Mouse (Mus musculus) small intestine, adult 2 months (tissue): ENCODE measurements at regions not wholly inside any gene's neighbourhood (a gene's known extent, or its start where the extent isn't known, plus 50 kb on each side); places are given as distances from the start of the nearest gene placed in this dataset.

ENCODE experiments used
- CTCF ChIP-seq: fragments of 200-500 bp; IDR thresholded peaks from 2 replicates; pipeline ENCODE4 v1.5.1; 2012; ENCODE audit warnings: low read depth, mild to moderate bottlenecking, control low read depth, inconsistent platforms, low read length, moderate library complexity, mixed read lengths; ENCODE audit not compliant: insufficient replicate concordance, insufficient read length; ENCODE audit errors: extremely low read depth
- POLR2A ChIP-seq: fragments of 200-500 bp; IDR thresholded peaks from 2 replicates; pipeline ENCODE4 v1.6.1; 2012; ENCODE audit warnings: low read depth, mild to moderate bottlenecking, control low read depth, inconsistent platforms, low read length, moderate library complexity

DNA sequence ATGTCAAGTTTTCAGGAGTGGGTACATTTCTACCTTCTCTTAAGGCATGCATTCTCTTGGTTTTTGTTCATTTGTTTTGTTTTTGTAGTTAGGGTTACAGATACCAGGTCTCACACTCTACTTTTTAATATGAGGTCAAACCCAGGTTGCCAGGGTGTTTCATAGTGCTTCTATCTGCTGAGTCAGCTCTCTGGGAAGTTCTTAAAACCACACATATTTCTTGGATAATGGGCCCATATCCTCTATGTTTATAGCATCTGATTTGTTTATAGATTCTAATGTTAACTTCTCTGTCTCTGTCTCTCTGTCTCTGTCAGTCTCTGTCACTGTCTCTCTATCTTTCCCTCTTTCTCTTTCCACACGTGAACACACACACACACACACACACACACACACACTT lies 114.6 kb upstream of the Cyyr1 start:
- no peak for TF ChIP-seq CTCF
- no peak for TF ChIP-seq POLR2A
